Mouse (Mus musculus): ENCODE measurements at regions not wholly inside any gene's neighbourhood (a gene's known extent, or its start where the extent isn't known, plus 50 kb on each side); places are given as distances from the start of the nearest gene placed in this dataset.

- intact Hi-C loops (cut with DNase I) = no loop called here
- DNase-seq (ENCODE audit: low spot score in 2 of 2) = no peak
These were observed 86.4 kb downstream of the Zfp169 start for GRCm38 (mm10) chr13:48426816-48427215.

- intact Hi-C loops (cut with DNase I) = no loop called here
- DNase-seq (ENCODE audit: low spot score in 2 of 2) = no peak
These were observed 76.4 kb downstream of the Zfp169 start for GRCm38 (mm10) chr13:48436659-48437345.
